Mouse (Mus musculus) olfactory bulb, adult 2 months (tissue): ENCODE measurements around the gene Olfr641. TPM values are rescaled to one million over a fixed set of nuclear protein-coding genes. Genes with fewer than 3 reads are reported as not detected.

ENCODE experiments used
- H3K27ac ChIP-seq: fragments of 200-500 bp; 2 replicates; pipeline ENCODE4 v1.5.1; 2012; ENCODE audit warnings: low read depth, low read length; ENCODE audit not compliant: insufficient read depth
- H3K4me1 ChIP-seq: fragments of 200-500 bp; 2 replicates; pipeline ENCODE4 v1.6.1; 2012; ENCODE audit warnings: low read length; ENCODE audit not compliant: control insufficient read depth, insufficient read depth
- H3K4me3 ChIP-seq: fragments of 200-500 bp; 2 replicates; pipeline ENCODE4 v1.5.1; 2012; ENCODE audit warnings: mild to moderate bottlenecking, low read depth, low read length, moderate library complexity; ENCODE audit not compliant: insufficient read depth
- CTCF ChIP-seq: fragments of 200-500 bp; IDR thresholded peaks from 2 replicates; pipeline ENCODE4 v1.5.1; 2012; ENCODE audit warnings: low read depth, mild to moderate bottlenecking, low read length, moderate library complexity; ENCODE audit not compliant: insufficient read depth
- POLR2A ChIP-seq: fragments of 200-500 bp; IDR thresholded peaks from 2 replicates; pipeline ENCODE4 v1.6.1; 2012; ENCODE audit warnings: mild to moderate bottlenecking, low read depth, low read length, moderate library complexity; ENCODE audit not compliant: insufficient read depth
- WGBS: fragments of 180-500 bp; shearing (Covaris S2); methylation state at CpG from one replicate; pipeline ENCODE4 v1.1.7; 2018; 5-methylcytosine and 5-hydroxymethylcytosine counted together
- polyA plus RNA-seq: library from polyadenylated mRNA; stranded (reverse); fragments of >200 nt; gene quantifications from 2 replicates; pipeline ENCODE4 v1.2.4, GENCODE M21; 2012; ENCODE audit warnings: low replicate concordance; ENCODE audit not compliant: missing spikeins, insufficient read depth, insufficient read length

Olfr641 gene
- polyA plus RNA-seq, 1 experiment: not detected

DNA sequence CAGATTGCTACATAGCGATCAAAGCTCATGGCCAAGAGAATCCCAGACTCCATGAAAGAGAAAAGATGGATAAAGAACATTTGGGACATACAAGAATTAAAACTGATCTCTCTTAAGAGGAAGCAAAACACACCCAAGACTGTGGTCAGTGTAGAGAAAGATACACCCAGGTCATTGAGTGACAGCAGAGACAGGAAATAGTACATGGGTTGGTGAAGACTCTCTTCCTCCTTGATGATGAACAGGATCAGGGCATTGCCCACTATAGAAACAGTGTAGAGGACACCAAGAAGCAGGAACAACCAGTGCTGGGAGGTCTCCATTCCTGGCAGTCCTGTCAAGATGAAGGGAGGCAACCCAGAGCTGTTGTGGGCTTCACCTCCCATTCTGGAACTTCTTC lies 24.0 kb downstream of the Olfr641 start:
- TF ChIP-seq POLR2A: no peak
- TF ChIP-seq CTCF: no peak
- no peak overlapping the region for H3K27ac ChIP-seq
- WGBS: 91% methylated on average over 1 of the region's 1 CpGs
- H3K4me1 ChIP-seq: no peaks in the 10 kb centered on the region
- H3K4me3 ChIP-seq: no peak overlapping the region

DNA sequence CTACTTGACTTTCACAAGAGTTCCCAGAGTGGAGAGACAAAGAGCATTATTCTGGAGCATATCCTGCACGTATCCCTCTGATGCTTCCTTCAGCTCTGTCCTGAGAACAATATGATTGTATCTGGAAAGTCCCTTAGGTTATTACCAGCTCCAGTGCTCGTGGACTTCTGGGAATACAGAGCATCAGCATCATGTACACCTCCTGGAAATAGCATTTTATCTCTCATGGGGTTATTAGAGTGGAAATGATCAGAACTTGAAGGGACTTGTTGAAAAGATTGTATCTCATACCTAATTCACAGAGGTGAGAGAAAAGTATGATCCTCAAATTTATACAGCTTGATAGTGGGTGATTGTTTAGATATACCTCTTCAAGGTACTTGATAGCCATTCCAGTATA lies 26.1 kb downstream of the Olfr641 start, which contains the start of gene 4930516K23Rik:
Gene 4930516K23Rik (minus strand): TSS at position 101 of the 400 bp plus-strand sequence.
- H3K4me3 ChIP-seq: no peak within 1 kb of the TSS
- no peak for TF ChIP-seq POLR2A
- TF ChIP-seq CTCF: no peak
- no peak within 1 kb of the TSS for H3K27ac ChIP-seq
- WGBS: 51% methylated on average over 2 of the region's 2 CpGs
- H3K4me1 ChIP-seq: no peaks in the 10 kb centered on the region

DNA sequence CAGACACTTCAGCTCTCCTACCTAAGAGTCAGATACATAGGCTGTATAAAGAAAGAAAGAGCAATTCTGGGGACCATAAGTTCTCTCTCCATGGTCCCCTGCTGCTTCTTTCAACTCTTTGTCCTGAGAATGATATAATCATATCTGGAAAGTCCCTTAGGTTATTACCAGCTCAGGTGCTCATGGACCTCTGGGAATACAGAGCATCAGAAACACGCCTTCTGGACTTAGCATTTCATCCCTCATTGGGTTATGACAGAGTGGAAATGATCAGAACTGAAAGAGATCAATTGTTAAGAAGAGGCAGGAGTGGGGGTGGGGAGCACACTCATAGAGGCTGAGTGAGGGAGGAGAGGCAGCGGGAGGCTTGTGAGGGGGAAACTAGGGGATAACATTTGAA lies 36.5 kb downstream of the Olfr641 start, which contains the start of gene Olfr644:
Gene Olfr644 (minus strand): TSS at position 101 of the 400 bp plus-strand sequence.
- H3K4me1 ChIP-seq: no peaks in the 10 kb centered on the region
- no peak within 1 kb of the TSS for H3K4me3 ChIP-seq
- WGBS: 66% methylated on average over 2 of the region's 2 CpGs
- TF ChIP-seq POLR2A: no peak
- no peak for TF ChIP-seq CTCF
- no peak within 1 kb of the TSS for H3K27ac ChIP-seq

DNA sequence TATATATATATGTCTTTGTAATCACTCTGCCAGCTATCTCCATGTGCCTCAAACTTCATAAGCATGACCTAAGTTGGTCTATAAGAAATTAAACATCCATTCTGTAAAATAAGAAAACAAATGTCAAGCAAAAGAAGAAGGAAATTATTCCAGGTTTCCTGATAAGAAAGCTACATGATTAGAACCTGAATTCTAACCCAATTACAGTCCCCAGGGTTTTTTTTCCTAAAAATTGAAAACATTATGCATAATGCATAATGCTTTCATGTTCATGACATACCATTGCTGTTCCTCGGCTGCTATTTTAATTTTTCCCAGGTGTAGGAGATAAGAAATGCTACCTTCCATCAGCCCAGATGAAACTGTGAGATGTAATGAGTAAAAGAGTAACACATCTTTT lies 50.1 kb downstream of the Olfr641 start, which contains the start of gene Olfr645:
Gene Olfr645 (minus strand): TSS at position 101 of the 400 bp plus-strand sequence.
- TF ChIP-seq CTCF (no peak), POLR2A (no peak)
- H3K4me1 ChIP-seq: no peaks in the 10 kb centered on the region
- H3K4me3 ChIP-seq: no peak within 1 kb of the TSS
- H3K27ac ChIP-seq: no peak within 1 kb of the TSS
- WGBS: 79% methylated on average over 1 of the region's 1 CpGs

Other genes with a start within 250 kb of the Olfr641 start
- not detected in 2 replicates for gene Olfr67, start 243.6 kb upstream of the Olfr641 start, polyA plus RNA-seq
- not detected in 2 replicates for gene Hbb-bt, start 221.4 kb upstream of the Olfr641 start, polyA plus RNA-seq
- gene Hbb-bs, start 207.3 kb upstream of the Olfr641 start, polyA plus RNA-seq: not detected in 2 replicates
- gene Hbb-bh2, start 194.9 kb upstream of the Olfr641 start, polyA plus RNA-seq: not detected in 2 replicates
- not detected in 2 replicates for gene Hbb-bh1, start 192.3 kb upstream of the Olfr641 start, polyA plus RNA-seq
- not detected in 2 replicates for gene Hbb-y, start 182.2 kb upstream of the Olfr641 start, polyA plus RNA-seq
- gene Olfr66, start 149.2 kb upstream of the Olfr641 start, polyA plus RNA-seq: not detected in 2 replicates
- not detected in 2 replicates for gene Olfr64, start 141.0 kb upstream of the Olfr641 start, polyA plus RNA-seq
- not detected in 2 replicates for gene Olfr65, start 132.0 kb upstream of the Olfr641 start, polyA plus RNA-seq
- gene Olfr631, start 106.6 kb upstream of the Olfr641 start, polyA plus RNA-seq: not detected in 2 replicates
- gene Olfr632, start 101.1 kb upstream of the Olfr641 start, polyA plus RNA-seq: not detected in 2 replicates
- not detected in 2 replicates for gene Olfr633, start 91.0 kb upstream of the Olfr641 start, polyA plus RNA-seq
- gene Olfr635, start 64.3 kb upstream of the Olfr641 start, polyA plus RNA-seq: not detected in 2 replicates
- not detected in 2 replicates for gene Olfr638, start 36.7 kb upstream of the Olfr641 start, polyA plus RNA-seq
- gene Olfr639, start 18.1 kb upstream of the Olfr641 start, polyA plus RNA-seq: not detected in 2 replicates
- gene Olfr640, start 9.9 kb upstream of the Olfr641 start, polyA plus RNA-seq: not detected in 2 replicates
- not detected in 2 replicates for gene Olfr642, start 17.2 kb downstream of the Olfr641 start, polyA plus RNA-seq
- not detected in 2 replicates for gene 4930516K23Rik, start 26.0 kb downstream of the Olfr641 start, polyA plus RNA-seq
- not detected in 2 replicates for gene Olfr644, start 36.4 kb downstream of the Olfr641 start, polyA plus RNA-seq
- gene Olfr645, start 50.0 kb downstream of the Olfr641 start, polyA plus RNA-seq: not detected in 2 replicates
- not detected in 2 replicates for gene Olfr646, start 69.4 kb downstream of the Olfr641 start, polyA plus RNA-seq
- gene Ubqln5, start 94.4 kb downstream of the Olfr641 start, polyA plus RNA-seq: not detected in 2 replicates
- not detected in 2 replicates for gene Olfr643, start 102.0 kb downstream of the Olfr641 start, polyA plus RNA-seq
- not detected in 2 replicates for gene Ubqln3, start 107.8 kb downstream of the Olfr641 start, polyA plus RNA-seq
- gene Ubqlnl, start 115.1 kb downstream of the Olfr641 start, polyA plus RNA-seq: not detected in 2 replicates
- not detected in 2 replicates for gene Olfm5, start 129.4 kb downstream of the Olfr641 start, polyA plus RNA-seq
- not detected in 2 replicates for gene Olfr648, start 147.9 kb downstream of the Olfr641 start, polyA plus RNA-seq
- not detected in 2 replicates for gene Olfr649, start 160.5 kb downstream of the Olfr641 start, polyA plus RNA-seq
- not detected in 2 replicates for gene Trim6, start 183.3 kb downstream of the Olfr641 start, polyA plus RNA-seq
- gene Trim34a, start 209.0 kb downstream of the Olfr641 start, polyA plus RNA-seq: not detected in 2 replicates